Mouse (Mus musculus) liver, postnatal 0 days (tissue): ENCODE measurements around the gene Strip1. TPM values are rescaled to one million over a fixed set of nuclear protein-coding genes. Genes with fewer than 3 reads are reported as not detected.
A peak's percentile ranks its signal among the peaks of the same experiment; 100 is the strongest.

Source experiments
- ATAC-seq: fragments of 200-750 bp; cut with Nextera tagmentation; 2 replicates; pipeline ENCODE4 v1.8.0; 2017; ENCODE audit warnings: mild to moderate bottlenecking, moderate library complexity
- DNase-seq: peaks from one replicate; pipeline ENCODE4 v3.0.0-alpha.2; 2016
- H3K27ac ChIP-seq: fragments of 300-500 bp; sonication (generic); 2 replicates; pipeline ENCODE4 v1.5.1; 2014; ENCODE audit warnings: antibody characterized with exemption, moderate library complexity, mild to moderate bottlenecking, low read depth
- H3K27me3 ChIP-seq: fragments of 300-500 bp; sonication (generic); 2 replicates; pipeline ENCODE4 v1.6.1; 2014; ENCODE audit warnings: low read length, control low read depth, mixed read lengths; ENCODE audit not compliant: insufficient read depth
- H3K36me3 ChIP-seq: fragments of 300-500 bp; sonication (generic); replicated peaks from 2 replicates; pipeline ENCODE4 v1.6.1; 2014; ENCODE audit warnings: mild to moderate bottlenecking, control low read depth, low read length, moderate library complexity, mixed read lengths; ENCODE audit not compliant: insufficient read depth
- H3K4me1 ChIP-seq: fragments of 300-500 bp; sonication (generic); 2 replicates; pipeline ENCODE4 v1.6.1; 2014; ENCODE audit warnings: antibody characterized with exemption, mild to moderate bottlenecking, control low read depth; ENCODE audit not compliant: insufficient read depth
- H3K4me2 ChIP-seq: fragments of 300-500 bp; sonication (generic); 2 replicates; pipeline ENCODE4 v1.6.1; 2014; ENCODE audit warnings: low read depth, mild to moderate bottlenecking, low read length, moderate library complexity, mixed read lengths
- H3K4me3 ChIP-seq: fragments of 300-500 bp; sonication (generic); 2 replicates; pipeline ENCODE4 v1.5.1; 2014; ENCODE audit warnings: low read depth, low read length
- H3K9ac ChIP-seq: fragments of 300-500 bp; sonication (generic); replicated peaks from 2 replicates; pipeline ENCODE4 v1.6.1; 2014; ENCODE audit warnings: mild to moderate bottlenecking, moderate library complexity
- H3K9me3 ChIP-seq: fragments of 300-500 bp; sonication (generic); 2 replicates; pipeline ENCODE4 v1.6.1; 2016; ENCODE audit warnings: mild to moderate bottlenecking, control low read depth, low read length, mixed read lengths
- CTCF ChIP-seq: sonication (generic); IDR thresholded peaks from 2 replicates; pipeline ENCODE4 v1.5.1; 2016; ENCODE audit warnings: antibody characterized with exemption, low read depth
- EP300 ChIP-seq: IDR thresholded peaks from 2 replicates; pipeline ENCODE4 v1.6.1; 2016; ENCODE audit warnings: antibody characterized with exemption, low read depth, mild to moderate bottlenecking
- WGBS: fragments of 180-500 bp; shearing (Covaris S2); extraction: QIAGEN DNeasy Blood & Tissue Kit; methylation state at CpG from one replicate; pipeline ENCODE4 v1.1.7; 2014; ENCODE audit not compliant: insufficient replicate concordance; 5-methylcytosine and 5-hydroxymethylcytosine counted together
- polyA plus RNA-seq: library from polyadenylated mRNA; unstranded; fragments of >200 nt; fragmentation: Nextera tagmentation; extraction: Ambion mirVana; gene quantifications from 2 replicates; pipeline ENCODE4 v1.2.1, GENCODE M21; 2015

Strip1 gene
- polyA plus RNA-seq, 1 experiment from 2014 or later: 7.0 TPM

DNA sequence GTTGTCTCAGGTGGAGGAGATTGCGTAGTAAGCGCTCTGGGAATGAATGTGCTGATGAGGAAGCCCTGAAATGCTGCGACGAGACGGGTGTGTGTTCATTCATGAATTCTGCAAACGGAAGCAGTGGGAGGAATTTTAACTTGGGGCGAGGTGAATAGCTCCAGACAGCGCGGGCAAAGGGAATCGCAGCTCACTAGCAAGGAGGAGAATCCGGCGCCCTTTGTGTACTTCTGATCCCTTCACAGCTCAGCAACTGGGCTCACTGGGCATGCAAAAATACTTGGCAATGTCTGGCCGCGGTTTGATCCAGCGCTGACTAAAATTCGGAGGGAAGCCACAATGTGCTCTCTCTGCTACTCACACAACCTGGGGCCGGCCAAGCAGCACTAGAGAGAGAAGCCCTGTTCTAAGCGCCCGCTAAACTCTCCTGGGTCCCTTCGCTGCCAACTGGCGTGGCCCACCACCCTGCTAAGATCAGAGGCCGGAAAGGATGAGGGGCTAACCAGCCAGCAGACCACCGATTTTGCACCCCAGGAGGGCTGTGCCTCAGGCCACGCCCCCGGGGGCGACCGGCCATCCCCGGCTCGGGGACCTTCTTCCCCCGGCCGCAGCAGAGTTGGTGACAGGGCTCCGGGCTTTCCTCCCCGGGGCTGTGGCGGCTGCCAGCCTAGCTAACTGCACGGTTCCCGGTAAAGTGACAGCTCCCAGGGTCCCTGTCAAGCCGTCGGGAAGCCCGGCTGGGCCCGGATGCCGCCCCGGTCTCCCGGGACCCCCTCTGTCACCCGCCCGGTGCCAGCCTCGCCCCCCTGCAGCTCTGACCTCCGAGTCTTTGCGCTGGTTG lies 592 bp downstream of the Strip1 start, which contains the start of gene Gm10961:
Gm10961 (plus strand) TSS at position 641 of the 841 bp plus-strand sequence.
- Histone ChIP-seq H3K27me3 (no peaks in the 10 kb centered on the region), H3K27ac (peak within 1 kb of the TSS; percentile 82), H3K9me3 (no peaks in the 10 kb centered on the region), H3K4me1 (peaks cover 14% of the 10 kb centered on the region), H3K36me3 (peaks cover 23% of the 10 kb centered on the region), H3K4me2 (peak within 1 kb of the TSS; percentile 92), H3K9ac (peak within 1 kb of the TSS; percentile 100), H3K4me3 (peak within 1 kb of the TSS; percentile 99)
- no peak for TF ChIP-seq CTCF
- no peak for TF ChIP-seq EP300
- peak; percentile 22 for DNase-seq
- peak; percentile 71 for ATAC-seq
- WGBS: 2% methylated on average over 44 of the region's 48 CpGs

DNA sequence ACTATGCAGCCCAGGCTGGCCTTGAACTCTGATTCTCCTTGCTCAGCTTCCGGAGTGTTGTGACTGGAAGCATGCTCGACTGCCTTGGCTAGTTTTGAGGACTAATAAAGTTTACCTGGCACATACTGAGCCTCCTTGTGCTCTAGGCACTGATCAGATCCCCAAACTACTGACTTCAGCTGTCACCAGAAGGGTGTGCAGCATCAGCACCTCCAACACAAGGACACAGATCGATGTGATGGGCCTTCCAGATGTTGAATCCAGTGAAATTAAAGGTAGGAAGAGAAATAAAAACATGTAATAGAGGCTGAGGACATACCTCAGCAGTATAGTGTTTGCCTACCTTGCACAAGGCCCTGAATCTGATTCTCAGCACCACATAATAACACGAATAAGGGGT lies 2.1 kb downstream of the Strip1 start:
- no peak for TF ChIP-seq EP300
- no peak for TF ChIP-seq CTCF

DNA sequence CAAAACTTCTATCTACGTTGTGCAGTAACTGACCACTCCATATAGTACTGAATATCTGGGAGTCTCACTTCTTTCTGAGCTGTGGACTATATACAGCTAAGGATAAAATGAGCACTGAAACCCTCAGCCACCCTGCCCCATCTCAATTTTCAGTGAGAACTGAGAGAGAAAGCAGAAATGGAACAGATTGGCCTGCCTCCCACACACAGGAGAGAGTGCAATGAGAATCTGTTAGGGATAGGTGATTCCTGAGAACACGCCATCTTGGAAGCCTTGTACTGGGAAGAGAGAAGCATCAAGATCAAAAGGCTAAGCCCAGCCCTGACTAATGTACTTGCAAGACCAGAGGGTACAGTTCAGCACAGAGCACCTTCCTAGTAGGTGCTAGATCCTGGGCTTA lies 2.9 kb downstream of the Strip1 start:
- 81% methylated on average over 2 of the region's 2 CpGs for WGBS
- Histone ChIP-seq H3K4me1 (peaks cover 14% of the 10 kb centered on the region), H3K4me3 (no peak overlapping the region), H3K27me3 (no peaks in the 10 kb centered on the region), H3K9ac (no peak overlapping the region), H3K4me2 (no peak overlapping the region), H3K27ac (no peak overlapping the region), H3K36me3 (peaks cover 41% of the 10 kb centered on the region), H3K9me3 (no peaks in the 10 kb centered on the region)
- DNase-seq (no peak), ATAC-seq (no peak)
- TF ChIP-seq CTCF: no peak

More for the DNA sequence above, 2.1 kb downstream of the Strip1 start:
- no peak overlapping the region for H3K4me2 ChIP-seq
- H3K9me3 ChIP-seq: no peaks in the 10 kb centered on the region
- peaks cover 35% of the 10 kb centered on the region for H3K36me3 ChIP-seq
- ATAC-seq (no peak), DNase-seq (no peak)
- H3K27me3 ChIP-seq: no peaks in the 10 kb centered on the region
- WGBS: 87% methylated on average over 4 of the region's 4 CpGs
- peaks cover 14% of the 10 kb centered on the region for H3K4me1 ChIP-seq
- no peak overlapping the region for H3K4me3 ChIP-seq
- H3K9ac ChIP-seq: no peak overlapping the region
- no peak overlapping the region for H3K27ac ChIP-seq

DNA sequence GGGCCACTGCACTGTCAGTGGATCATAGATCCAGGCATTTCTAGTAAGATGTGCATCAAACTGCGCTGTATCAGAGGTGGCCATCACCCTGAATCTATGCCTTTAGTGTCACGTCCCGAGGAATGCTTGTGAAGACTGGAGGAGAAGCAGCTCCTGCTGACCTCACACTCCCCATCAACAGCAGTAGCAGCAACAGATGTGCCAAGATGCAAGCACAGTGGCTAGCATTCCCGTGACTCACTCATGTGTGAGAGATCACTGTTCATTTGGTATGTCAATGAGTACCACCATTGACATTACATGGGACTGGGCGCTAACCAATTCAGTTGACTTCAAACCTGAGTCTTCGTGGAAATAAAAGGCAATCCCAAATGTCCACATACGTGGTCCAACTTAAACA lies 3.9 kb downstream of the Strip1 start:
- no peak for TF ChIP-seq EP300
- no peak for TF ChIP-seq CTCF
- no peak for DNase-seq
- H3K4me1 ChIP-seq: peaks cover 12% of the 10 kb centered on the region
- no peak for ATAC-seq
- no peaks in the 10 kb centered on the region for H3K27me3 ChIP-seq
- no peak overlapping the region for H3K4me3 ChIP-seq
- no peak overlapping the region for H3K27ac ChIP-seq
- H3K9ac ChIP-seq: no peak overlapping the region
- peaks cover 49% of the 10 kb centered on the region for H3K36me3 ChIP-seq
- WGBS: 85% methylated on average over 7 of the region's 7 CpGs
- H3K9me3 ChIP-seq: no peaks in the 10 kb centered on the region
- H3K4me2 ChIP-seq: no peak overlapping the region

DNA sequence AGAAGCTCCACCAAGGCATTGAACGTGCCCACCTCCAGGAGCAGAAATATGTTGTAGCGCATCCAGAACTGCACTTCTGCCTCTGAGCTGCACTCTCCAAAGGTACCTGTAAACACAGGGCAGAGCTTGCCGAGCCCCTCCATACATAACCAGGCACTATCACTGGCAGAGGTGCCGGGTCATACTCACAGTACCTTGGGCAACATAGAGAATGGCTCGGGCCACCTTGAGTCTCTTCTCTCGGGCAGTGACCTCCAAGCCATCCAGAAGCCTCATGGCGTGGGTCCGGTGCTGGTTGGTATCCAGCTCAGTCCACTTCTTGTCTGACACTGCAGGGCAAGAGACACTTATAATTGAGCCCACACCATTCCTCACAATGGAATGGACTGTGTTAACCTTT lies 4.7 kb downstream of the Strip1 start:
- peaks cover 58% of the 10 kb centered on the region for H3K36me3 ChIP-seq
- no peaks in the 10 kb centered on the region for H3K27me3 ChIP-seq
- no peak overlapping the region for H3K27ac ChIP-seq
- no peak overlapping the region for H3K4me3 ChIP-seq
- H3K4me2 ChIP-seq: no peak overlapping the region
- DNase-seq (no peak), ATAC-seq (no peak)
- H3K9me3 ChIP-seq: no peaks in the 10 kb centered on the region
- peaks cover 8% of the 10 kb centered on the region for H3K4me1 ChIP-seq
- no peak overlapping the region for H3K9ac ChIP-seq
- TF ChIP-seq CTCF: no peak
- no peak for TF ChIP-seq EP300
- 91% methylated on average over 8 of the region's 8 CpGs for WGBS

DNA sequence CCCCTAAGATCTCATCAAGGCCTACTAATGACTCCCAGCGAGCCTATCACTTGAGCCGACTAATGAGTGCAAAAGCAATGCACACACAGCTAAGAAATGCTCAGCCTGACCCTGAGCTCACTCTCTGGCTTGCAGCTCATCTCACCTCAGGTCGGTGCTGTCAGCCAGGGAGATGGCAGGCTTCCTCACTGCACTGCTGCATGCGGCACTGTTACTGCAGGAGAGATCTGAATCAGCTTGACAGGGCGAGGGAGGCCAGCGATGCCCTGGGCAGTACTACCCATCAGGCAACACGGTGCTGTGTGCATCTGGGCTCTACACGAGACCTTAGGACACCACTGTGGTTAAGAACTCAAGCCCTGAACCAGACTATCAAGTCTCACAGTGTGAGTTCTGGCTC lies 6.0 kb downstream of the Strip1 start:
- Histone ChIP-seq H3K4me2 (no peak overlapping the region), H3K4me3 (no peak overlapping the region), H3K9me3 (no peaks in the 10 kb centered on the region), H3K4me1 (peaks cover 5% of the 10 kb centered on the region), H3K36me3 (peaks cover 69% of the 10 kb centered on the region), H3K27me3 (no peaks in the 10 kb centered on the region), H3K27ac (no peak overlapping the region), H3K9ac (no peak overlapping the region)
- TF ChIP-seq CTCF (no peak), EP300 (no peak)
- WGBS: 81% methylated on average over 8 of the region's 8 CpGs
- no peak for DNase-seq
- no peak for ATAC-seq
